Mouse (Mus musculus) liver, adult 2 months (tissue): ENCODE results near the gene Cygb. TPM values are rescaled to one million over a fixed set of nuclear protein-coding genes. Genes with fewer than 3 reads are reported as not detected.

Source experiments
- DNase-seq: peaks from one replicate; pipeline ENCODE4 v3.0.0-alpha.2; 2011; ENCODE audit warnings: low read depth, low spot score; ENCODE audit errors: extremely low read depth
- H3K27ac ChIP-seq: fragments of 200-500 bp; replicated peaks from 2 replicates; pipeline ENCODE4 v1.5.1; 2012; ENCODE audit warnings: low read depth, mild to moderate bottlenecking, control low read depth, inconsistent platforms, low read length; ENCODE audit not compliant: insufficient read depth
- H3K27me3 ChIP-seq: fragments of 200-500 bp; 2 replicates; pipeline ENCODE4 v1.6.1; 2012; ENCODE audit warnings: mild to moderate bottlenecking, moderate library complexity, low read length, inconsistent platforms; ENCODE audit not compliant: control insufficient read depth, insufficient read depth
- H3K36me3 ChIP-seq: fragments of 200-500 bp; 2 replicates; pipeline ENCODE4 v1.6.1; 2012; ENCODE audit warnings: low read length, inconsistent platforms; ENCODE audit not compliant: control insufficient read depth, insufficient read depth
- H3K4me1 ChIP-seq: fragments of 200-500 bp; 2 replicates; pipeline ENCODE4 v1.6.1; 2011; ENCODE audit warnings: low read length; ENCODE audit not compliant: control insufficient read depth, insufficient read depth
- H3K4me3 ChIP-seq: fragments of 200-500 bp; 2 replicates; pipeline ENCODE4 v1.5.1; 2011; ENCODE audit warnings: low read depth, mild to moderate bottlenecking, control low read depth, low read length, moderate library complexity; ENCODE audit not compliant: insufficient read depth
- H3K79me2 ChIP-seq: fragments of 200-500 bp; 2 replicates; pipeline ENCODE4 v1.6.1; 2012; ENCODE audit warnings: inconsistent platforms, mild to moderate bottlenecking, low read length, moderate library complexity; ENCODE audit not compliant: control insufficient read depth, insufficient read depth
- H3K9ac ChIP-seq: fragments of 200-500 bp; 2 replicates; pipeline ENCODE4 v1.6.1; 2012; ENCODE audit warnings: low read depth, mild to moderate bottlenecking, control low read depth, inconsistent platforms, low read length
- CTCF ChIP-seq: fragments of 200-500 bp; IDR thresholded peaks from 2 replicates; pipeline ENCODE4 v1.5.1; 2011; ENCODE audit warnings: low read depth, low read length, control low read depth
- POLR2A ChIP-seq: fragments of 200-500 bp; IDR thresholded peaks from 2 replicates; pipeline ENCODE4 v1.6.1; 2011; ENCODE audit warnings: low read length, control low read depth; ENCODE audit not compliant: insufficient read depth; ENCODE audit errors: extremely low read depth
- WGBS: fragments of 180-500 bp; shearing (Covaris S2); methylation state at CpG from one replicate; pipeline ENCODE4 v1.1.7; 2018; 5-methylcytosine and 5-hydroxymethylcytosine counted together
- polyA plus RNA-seq: library from polyadenylated mRNA; depleted of rRNA; stranded (reverse); fragments of >200 nt; gene quantifications from 2 replicates; pipeline ENCODE4 v1.2.3, GENCODE M21; 2012
- total RNA-seq: library from RNA; depleted of rRNA; stranded (reverse); fragments of >200 nt; gene quantifications from 2 replicates; pipeline ENCODE4 v1.2.3, GENCODE M21; 2014

The Cygb gene
- total and polyA plus RNA-seq, 2 experiments = 2.6 to 5.6 TPM

GRCm38 (mm10) chr11:116694250-116695193 lies 40.4 kb upstream of the Cygb start:
- 0 out of 2 replicates have a peak, but pooled peaks have one; percentile 12 for TF ChIP-seq CTCF
- no peak for TF ChIP-seq POLR2A
- 4% methylated on average over 69 of the region's 73 CpGs for WGBS
- H3K4me3 ChIP-seq = peak overlapping the region; percentile 57
- H3K36me3 ChIP-seq = no peaks in the 10 kb centered on the region
- H3K27me3 ChIP-seq = peaks cover 8% of the 10 kb centered on the region
- DNase-seq = no peak
- no peak overlapping the region for H3K27ac ChIP-seq
- H3K4me1 ChIP-seq = no peaks in the 10 kb centered on the region
- H3K79me2 ChIP-seq = no peaks in the 10 kb centered on the region
- peak overlapping the region; percentile 65 for H3K9ac ChIP-seq

- Histone ChIP-seq H3K27ac (no peak overlapping the region), H3K36me3 (no peaks in the 10 kb centered on the region), H3K27me3 (peaks cover 8% of the 10 kb centered on the region), H3K9ac (peak overlapping the region; percentile 65; the same call in 1 of the 2 replicates), H3K4me1 (no peaks in the 10 kb centered on the region), H3K4me3 (peak overlapping the region; percentile 57; the same call in 1 of the 2 replicates), H3K79me2 (no peaks in the 10 kb centered on the region)
- 44% methylated on average over 4 of the region's 4 CpGs for WGBS
- TF ChIP-seq POLR2A = no peak
- no peak for DNase-seq
Observed at GRCm38 (mm10) chr11:116693899-116694249, 39.8 kb upstream of the Cygb start.

- H3K4me1 ChIP-seq = no peaks in the 10 kb centered on the region
- DNase-seq = no peak
- H3K9ac ChIP-seq = no peak overlapping the region
- TF ChIP-seq POLR2A (no peak), CTCF (no peak)
- no peaks in the 10 kb centered on the region for H3K79me2 ChIP-seq
- WGBS = 67% methylated on average over 18 of the region's 18 CpGs
- H3K27ac ChIP-seq = no peak overlapping the region
- no peak overlapping the region for H3K4me3 ChIP-seq
- H3K27me3 ChIP-seq = peaks cover 8% of the 10 kb centered on the region
- no peaks in the 10 kb centered on the region for H3K36me3 ChIP-seq
Observed at GRCm38 (mm10) chr11:116690701-116691575, 36.8 kb upstream of the Cygb start.

GRCm38 (mm10) chr11:116689622-116690021 lies 35.5 kb upstream of the Cygb start:
- DNase-seq = no peak
- Histone ChIP-seq H3K27me3 (peaks cover 6% of the 10 kb centered on the region), H3K4me3 (no peak overlapping the region), H3K79me2 (no peaks in the 10 kb centered on the region), H3K27ac (no peak overlapping the region), H3K9ac (no peak overlapping the region), H3K4me1 (no peaks in the 10 kb centered on the region), H3K36me3 (no peaks in the 10 kb centered on the region)
- 93% methylated on average over 10 of the region's 10 CpGs for WGBS
- TF ChIP-seq POLR2A = no peak
- TF ChIP-seq CTCF = no peak

- Histone ChIP-seq H3K4me3 (no peak overlapping the region), H3K4me1 (peaks cover 5% of the 10 kb centered on the region; the same call in 1 of the 2 replicates), H3K36me3 (no peaks in the 10 kb centered on the region), H3K27ac (no peak overlapping the region), H3K79me2 (no peaks in the 10 kb centered on the region), H3K9ac (no peak overlapping the region), H3K27me3 (no peaks in the 10 kb centered on the region)
- TF ChIP-seq POLR2A (no peak), CTCF (no peak)
- WGBS = 86% methylated on average over 8 of the region's 8 CpGs
- no peak for DNase-seq
Observed at GRCm38 (mm10) chr11:116687897-116688296, 33.8 kb upstream of the Cygb start.
